Mouse (Mus musculus): ENCODE measurements around the gene Rbfox2.

GRCm38 (mm10) chr15:77150000-77150399 lies 156.8 kb downstream of the Rbfox2 start:
- no peak for TF ChIP-seq GATA1 (IDR thresholded peaks at IDR 0.05; ENCODE audit: borderline replicate concordance, low read length)
- no peak for TF ChIP-seq POLR2AphosphoS5 (IDR thresholded peaks at IDR 0.05; ENCODE audit: insufficient replicate concordance, low read depth, low read length)
- TF ChIP-seq CTCF (IDR thresholded peaks at IDR 0.05; ENCODE audit: low read depth, low read length) = no peak

Measured in G1E (cell line).